Mouse (Mus musculus) forebrain, embryonic 10.5 days (tissue): ENCODE data around the gene Gast. TPM values are rescaled to one million over a fixed set of nuclear protein-coding genes. Genes with fewer than 3 reads are reported as not detected.
A peak's percentile ranks its signal among the peaks of the same experiment; 100 is the strongest.
"Not testable (repeated sequence)": the region's sequence is repeated elsewhere in the genome, so short reads cannot be mapped to it uniquely, and the experiment has no call there.

Experiments used
- DNase-seq: peaks from one replicate; pipeline ENCODE4 v3.0.0-alpha.2; 2017; ENCODE audit warnings: low spot score; ENCODE audit errors: extremely low spot score
- H3K27ac ChIP-seq: fragments of 300-500 bp; sonication (generic); 2 replicates; pipeline ENCODE4 v1.5.1; 2016; ENCODE audit warnings: mild to moderate bottlenecking
- H3K27me3 ChIP-seq: fragments of 300-500 bp; sonication (generic); 2 replicates; pipeline ENCODE4 v1.6.1; 2016; ENCODE audit warnings: mild to moderate bottlenecking; ENCODE audit not compliant: poor library complexity, severe bottlenecking
- H3K36me3 ChIP-seq: fragments of 300-500 bp; sonication (generic); replicated peaks from 2 replicates; pipeline ENCODE4 v1.6.1; 2016; ENCODE audit warnings: mild to moderate bottlenecking, moderate library complexity
- H3K4me1 ChIP-seq: fragments of 300-500 bp; sonication (generic); 2 replicates; pipeline ENCODE4 v1.6.1; 2016
- H3K4me3 ChIP-seq: fragments of 300-500 bp; sonication (generic); 2 replicates; pipeline ENCODE4 v1.5.1; 2016; ENCODE audit warnings: mild to moderate bottlenecking, moderate library complexity
- H3K9me3 ChIP-seq: fragments of 300-500 bp; sonication (generic); 2 replicates; pipeline ENCODE4 v1.6.1; 2016; ENCODE audit warnings: mild to moderate bottlenecking, moderate library complexity
- WGBS: fragments of 180-500 bp; shearing (Covaris S2); methylation state at CpG from one replicate; pipeline ENCODE4 v1.1.7; 2016; 5-methylcytosine and 5-hydroxymethylcytosine counted together
- polyA plus RNA-seq: library from polyadenylated mRNA; unstranded; fragments of >200 nt; fragmentation: Nextera tagmentation; extraction: Ambion mirVana; gene quantifications from 2 replicates; pipeline ENCODE4 v1.2.1, GENCODE M21; 2016

Gene Gast
- polyA plus RNA-seq, 1 experiment from 2014 or later = not detected

DNA sequence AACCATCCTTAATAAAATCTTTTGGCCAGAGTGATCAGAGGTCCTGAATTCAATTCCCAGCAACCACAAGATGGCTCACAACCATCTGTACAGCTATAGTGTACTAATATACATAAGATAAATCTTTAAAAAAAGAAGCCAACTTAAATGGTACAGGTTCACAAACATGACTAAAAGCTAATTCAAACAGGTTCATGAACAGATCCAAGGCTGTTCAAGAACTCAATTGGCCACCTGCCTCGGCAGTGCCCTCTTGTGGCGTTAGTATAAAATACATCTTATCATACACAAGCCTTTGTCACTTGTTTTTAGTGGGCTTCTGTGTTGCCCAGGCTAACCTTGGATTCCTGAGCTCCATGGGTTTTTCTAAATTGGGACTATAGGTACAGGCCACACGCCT is 10.6 kb upstream of the Gast start:
- DNase-seq = peak; percentile 62
- 16% methylated on average over 3 of the region's 3 CpGs for WGBS
- H3K27me3 ChIP-seq = no peaks in the 10 kb centered on the region
- H3K4me3 ChIP-seq = no peak overlapping the region
- H3K36me3 ChIP-seq = peaks cover 28% of the 10 kb centered on the region
- no peak overlapping the region for H3K27ac ChIP-seq
- H3K4me1 ChIP-seq = peaks cover 11% of the 10 kb centered on the region
- no peaks in the 10 kb centered on the region for H3K9me3 ChIP-seq

DNA sequence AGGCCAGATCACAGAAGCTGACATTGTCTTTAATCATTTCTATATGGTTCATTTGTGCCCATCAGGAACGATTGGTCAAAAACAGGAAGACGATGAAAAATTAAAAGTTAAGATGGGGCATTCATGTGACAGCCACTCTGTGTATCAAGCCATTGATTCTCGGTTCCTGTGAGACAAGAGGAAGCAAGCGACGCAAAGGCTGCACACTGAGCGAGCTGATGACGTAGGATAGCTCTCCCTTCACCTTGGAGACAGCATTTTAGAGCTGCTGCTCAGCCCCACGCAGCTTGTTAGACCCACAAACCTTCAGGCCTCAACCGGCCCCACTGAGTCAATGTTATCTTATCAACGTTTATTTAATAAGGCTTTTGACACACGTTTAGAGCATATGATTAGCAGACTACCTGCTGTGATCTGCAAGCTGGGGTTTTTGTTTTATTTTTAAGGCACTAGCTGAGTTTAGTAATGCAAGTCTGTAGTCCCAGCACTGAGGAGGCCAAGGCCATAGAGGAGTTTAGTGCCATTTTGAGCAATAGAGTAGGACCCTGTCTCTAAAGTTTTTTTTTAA is 9.1 kb upstream of the Gast start:
- DNase-seq = no peak

DNA sequence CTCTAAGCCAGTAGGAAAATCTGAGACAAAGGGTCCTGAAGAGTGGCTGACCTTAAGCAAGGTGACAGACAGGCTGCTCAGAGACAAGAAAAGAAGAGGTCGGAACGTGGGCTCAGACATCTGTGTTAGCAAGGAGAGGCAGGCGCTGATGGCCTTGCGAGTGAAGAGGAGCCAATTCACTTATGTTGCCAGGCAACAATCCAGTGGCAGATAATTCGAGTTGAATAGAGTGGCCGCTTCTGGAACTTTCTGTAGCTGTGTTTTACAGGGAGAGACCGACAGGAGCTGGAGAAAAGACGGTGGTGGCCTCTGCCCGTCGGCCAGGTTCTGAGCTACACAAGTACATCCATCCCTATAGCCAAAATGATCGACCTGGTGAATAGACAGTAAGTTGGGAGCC is 6.9 kb upstream of the Gast start:
- 86% methylated on average over 11 of the region's 11 CpGs for WGBS
- H3K36me3 ChIP-seq = peaks cover 7% of the 10 kb centered on the region
- no peaks in the 10 kb centered on the region for H3K27me3 ChIP-seq
- H3K9me3 ChIP-seq = no peaks in the 10 kb centered on the region
- no peak overlapping the region for H3K4me3 ChIP-seq
- peaks cover 13% of the 10 kb centered on the region; the same call in 1 of the 2 replicates for H3K4me1 ChIP-seq
- no peak overlapping the region for H3K27ac ChIP-seq
- DNase-seq = no peak

More for the DNA sequence above, 9.1 kb upstream of the Gast start:
- WGBS = 82% methylated on average over 11 of the region's 11 CpGs
- no peak overlapping the region for H3K4me3 ChIP-seq
- H3K27ac ChIP-seq = no peak overlapping the region
- H3K9me3 ChIP-seq = no peaks in the 10 kb centered on the region
- H3K36me3 ChIP-seq = peaks cover 28% of the 10 kb centered on the region
- H3K4me1 ChIP-seq = peaks cover 7% of the 10 kb centered on the region; the same call in 1 of the 2 replicates
- no peaks in the 10 kb centered on the region for H3K27me3 ChIP-seq

DNA sequence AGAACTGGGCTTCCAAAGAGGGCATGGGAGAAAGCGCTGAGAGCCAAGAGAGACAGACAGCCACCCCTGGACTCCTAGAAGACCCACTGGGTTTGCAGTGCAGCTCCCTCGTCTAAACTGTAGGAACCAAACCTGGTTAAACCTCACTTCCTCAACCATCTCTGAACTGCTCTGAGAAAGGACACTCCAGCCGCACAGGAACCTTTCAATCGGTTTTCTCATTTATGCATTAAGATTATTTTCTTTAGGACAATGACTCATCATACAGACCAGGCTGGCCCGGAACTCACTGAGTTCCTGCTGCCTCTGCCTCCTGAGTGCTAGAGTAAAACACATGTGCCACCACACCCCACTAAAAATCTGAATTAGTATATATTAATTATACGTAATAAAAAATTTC is 6.4 kb upstream of the Gast start:
- Histone ChIP-seq H3K27me3 (no peaks in the 10 kb centered on the region), H3K4me3 (no peak overlapping the region), H3K36me3 (peaks cover 3% of the 10 kb centered on the region), H3K9me3 (no peaks in the 10 kb centered on the region), H3K4me1 (peaks cover 17% of the 10 kb centered on the region), H3K27ac (no peak overlapping the region)
- no peak for DNase-seq
- 90% methylated on average over 6 of the region's 6 CpGs for WGBS

DNA sequence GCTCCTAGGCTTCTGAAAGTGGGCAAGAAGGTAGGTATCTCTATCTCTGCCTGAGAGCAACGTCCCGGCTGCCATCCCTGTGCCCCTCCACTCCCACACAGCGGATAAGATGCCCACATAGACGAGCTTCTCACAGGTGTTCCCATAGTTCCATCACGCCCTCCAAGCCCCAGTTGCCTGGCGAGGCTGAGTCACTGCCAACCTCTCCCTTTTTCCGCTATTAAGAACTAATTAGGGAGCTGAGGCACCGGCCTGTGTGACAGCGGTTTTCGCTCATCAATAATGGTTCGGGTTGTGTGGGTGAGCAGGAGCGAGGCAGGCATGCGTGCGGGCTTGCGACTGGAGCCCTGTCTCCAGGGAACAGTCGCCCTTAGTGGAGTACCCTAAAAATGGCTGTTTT is 4.0 kb upstream of the Gast start:
- no peak for DNase-seq
- Histone ChIP-seq H3K9me3 (no peaks in the 10 kb centered on the region), H3K4me1 (peaks cover 31% of the 10 kb centered on the region), H3K27me3 (no peaks in the 10 kb centered on the region), H3K27ac (no peak overlapping the region), H3K4me3 (no peak overlapping the region), H3K36me3 (no peaks in the 10 kb centered on the region)
- 70% methylated on average over 16 of the region's 16 CpGs for WGBS

DNA sequence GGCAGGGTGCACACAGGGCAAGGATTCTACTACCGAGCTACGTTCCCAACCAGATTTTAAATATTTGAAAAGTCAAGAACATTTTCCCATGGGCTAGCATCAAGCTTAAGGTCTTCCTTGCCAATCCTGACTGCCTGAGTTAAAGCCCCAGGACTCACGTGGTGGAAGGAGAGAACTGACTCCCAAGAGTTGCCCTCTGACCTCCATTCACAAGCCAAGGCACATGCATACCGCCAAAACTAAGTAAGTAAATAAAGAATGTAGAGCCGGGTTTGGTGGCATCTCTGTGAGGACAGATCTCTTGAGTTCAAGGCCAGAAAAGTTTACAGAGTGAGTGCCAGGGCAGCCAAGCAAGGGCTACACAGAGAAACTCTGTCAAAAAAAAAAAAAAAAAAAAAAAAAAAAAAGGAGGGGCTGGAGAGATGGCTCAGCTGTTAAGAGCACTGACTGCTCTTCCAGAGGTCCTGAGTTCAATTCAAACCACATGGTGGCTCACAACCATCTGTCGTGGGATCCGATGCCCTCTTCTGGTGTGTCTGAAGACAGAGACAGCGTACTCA is 3.3 kb upstream of the Gast start:
- WGBS = 64% methylated on average over 8 of the region's 8 CpGs

DNA sequence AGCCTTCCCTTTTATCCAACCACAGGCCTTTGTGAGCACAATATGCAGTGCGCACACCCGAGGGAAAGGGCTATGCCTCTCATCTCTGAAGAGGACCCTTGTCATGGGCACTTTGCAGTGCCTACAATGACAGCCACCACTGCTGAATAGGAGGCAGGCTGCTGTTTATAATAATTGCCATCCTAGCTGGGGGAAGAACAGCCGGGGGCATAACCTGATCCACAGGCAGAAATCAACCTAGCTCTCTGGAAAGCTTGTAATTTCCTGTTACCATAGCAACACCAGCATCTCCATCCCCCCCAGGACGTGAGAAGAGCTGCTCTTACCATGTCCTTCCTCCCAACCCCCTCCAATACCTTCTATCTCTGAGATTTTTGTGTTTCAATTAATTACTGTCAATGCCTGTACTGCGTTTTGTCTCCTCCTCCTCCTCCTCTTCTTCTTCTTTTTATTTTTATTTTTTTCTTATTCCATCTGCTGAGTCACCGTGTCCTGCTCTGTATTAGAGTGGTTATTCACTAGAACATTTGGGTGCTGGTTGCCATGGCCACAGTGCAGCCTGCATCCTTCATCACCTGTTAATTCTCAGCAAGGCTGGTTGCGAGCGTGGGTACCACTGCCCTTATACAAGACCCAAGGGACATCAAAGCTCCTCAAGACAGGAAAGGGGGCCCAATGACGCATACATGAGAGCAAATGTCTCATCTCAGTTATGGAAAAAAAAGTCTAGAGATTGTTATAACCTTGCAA is 1.3 kb upstream of the Gast start:
- WGBS = 75% methylated on average over 9 of the region's 9 CpGs
- Histone ChIP-seq H3K9me3 (no peaks in the 10 kb centered on the region), H3K27ac (no peak overlapping the region), H3K27me3 (no peaks in the 10 kb centered on the region), H3K36me3 (no peaks in the 10 kb centered on the region), H3K4me1 (peaks cover 38% of the 10 kb centered on the region), H3K4me3 (no peak overlapping the region)
- DNase-seq = no peak

More for the DNA sequence above, 3.3 kb upstream of the Gast start:
- not testable (repeated sequence) for H3K36me3 ChIP-seq, H3K27me3 ChIP-seq, H3K4me3 ChIP-seq, H3K9me3 ChIP-seq, DNase-seq, H3K27ac ChIP-seq
- H3K4me1 ChIP-seq = peaks cover 34% of the 10 kb centered on the region

DNA sequence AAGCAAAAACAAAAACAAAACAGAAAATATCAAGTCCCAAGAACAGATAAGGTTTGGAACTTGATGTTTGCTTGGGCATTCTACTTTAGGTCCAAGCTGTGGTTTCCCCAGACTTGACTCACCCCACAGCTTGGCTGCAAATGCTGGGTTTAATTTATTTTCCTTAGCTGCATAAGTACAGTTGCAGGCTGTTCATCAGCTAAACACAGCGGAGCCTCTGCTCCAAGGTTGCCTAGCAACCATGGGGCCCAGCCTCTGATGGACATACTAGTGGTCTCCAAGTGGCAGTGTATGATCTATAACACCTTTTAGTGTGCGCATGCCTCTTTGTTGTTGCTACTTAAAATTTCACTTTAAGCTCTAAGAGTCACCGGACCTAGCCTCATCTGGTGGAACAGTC is 1.5 kb downstream of the Gast start:
- no peaks in the 10 kb centered on the region for H3K36me3 ChIP-seq
- no peaks in the 10 kb centered on the region for H3K27me3 ChIP-seq
- WGBS = 89% methylated on average over 3 of the region's 3 CpGs
- no peak for DNase-seq
- H3K9me3 ChIP-seq = no peaks in the 10 kb centered on the region
- no peak overlapping the region for H3K4me3 ChIP-seq
- peaks cover 29% of the 10 kb centered on the region for H3K4me1 ChIP-seq
- no peak overlapping the region for H3K27ac ChIP-seq

DNA sequence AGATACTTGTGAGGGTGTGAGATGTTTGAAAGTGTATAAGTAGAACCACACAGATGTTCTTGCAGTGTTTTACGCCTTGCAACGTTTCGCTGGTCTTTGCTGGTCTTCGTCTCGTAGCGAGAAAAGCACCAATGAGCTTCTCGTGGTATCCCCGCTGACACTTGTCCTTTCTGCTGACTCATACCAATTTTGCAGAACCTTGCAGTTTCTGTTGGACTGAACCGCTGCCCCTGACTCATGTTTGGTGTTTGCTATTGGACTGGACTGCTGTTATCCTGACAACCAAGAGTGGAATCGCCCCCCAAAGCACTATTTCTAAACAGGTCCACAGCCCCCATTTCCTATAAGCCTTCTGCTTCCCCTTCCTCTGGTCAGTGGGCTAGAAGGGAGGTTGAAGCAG is 10.1 kb downstream of the Gast start:
- H3K27ac ChIP-seq = no peak overlapping the region
- DNase-seq = no peak
- H3K36me3 ChIP-seq = peaks cover 14% of the 10 kb centered on the region
- H3K4me1 ChIP-seq = 0 out of 2 replicates have a peak, but pooled peaks cover 2% of the 10 kb centered on the region
- WGBS = 91% methylated on average over 10 of the region's 10 CpGs
- no peak overlapping the region for H3K4me3 ChIP-seq
- H3K27me3 ChIP-seq = no peaks in the 10 kb centered on the region
- H3K9me3 ChIP-seq = no peaks in the 10 kb centered on the region

DNA sequence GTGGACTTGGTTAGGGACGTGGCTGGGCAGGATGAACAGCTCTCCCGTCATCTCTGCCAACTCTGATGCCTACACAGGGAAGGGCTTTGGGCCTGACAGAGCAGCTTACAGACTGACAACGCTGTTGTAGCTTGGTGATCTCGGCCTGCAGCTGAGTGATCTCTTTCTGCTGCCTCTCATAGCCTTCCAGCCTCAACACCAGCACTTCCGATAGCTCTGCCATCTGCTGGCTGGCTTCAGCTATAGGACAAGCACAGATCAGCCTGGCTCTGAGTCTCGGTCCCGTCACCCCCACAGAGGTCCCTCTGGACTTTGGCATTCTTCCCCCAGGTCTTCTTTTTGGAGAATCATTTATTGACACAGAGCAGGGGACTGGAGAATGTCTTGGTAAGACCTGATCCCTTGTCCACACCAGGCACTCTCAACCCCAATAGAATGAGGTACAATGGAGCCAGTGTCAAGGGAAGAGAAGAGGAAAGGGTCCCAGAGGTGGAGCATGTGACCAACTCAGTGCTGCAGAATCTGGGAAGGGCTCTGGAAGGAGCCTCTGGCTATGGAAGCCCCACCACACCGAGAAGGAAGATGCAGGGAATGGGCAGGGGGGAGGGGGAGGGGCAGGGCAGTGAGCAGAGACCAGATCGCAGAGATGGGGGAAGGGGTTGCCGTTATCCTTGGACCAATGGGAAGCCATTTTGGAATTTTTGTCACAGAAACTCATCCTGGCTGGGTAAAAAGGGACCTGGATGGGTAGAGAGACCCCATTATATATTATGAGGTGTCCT is 18.1 kb downstream of the Gast start:
- no peak for DNase-seq
- Histone ChIP-seq H3K4me3 (no peak overlapping the region), H3K27me3 (peaks cover 49% of the 10 kb centered on the region), H3K4me1 (peaks cover 33% of the 10 kb centered on the region), H3K36me3 (peaks cover 60% of the 10 kb centered on the region), H3K27ac (no peak overlapping the region), H3K9me3 (no peaks in the 10 kb centered on the region)
- WGBS = 43% methylated on average over 10 of the region's 10 CpGs

DNA sequence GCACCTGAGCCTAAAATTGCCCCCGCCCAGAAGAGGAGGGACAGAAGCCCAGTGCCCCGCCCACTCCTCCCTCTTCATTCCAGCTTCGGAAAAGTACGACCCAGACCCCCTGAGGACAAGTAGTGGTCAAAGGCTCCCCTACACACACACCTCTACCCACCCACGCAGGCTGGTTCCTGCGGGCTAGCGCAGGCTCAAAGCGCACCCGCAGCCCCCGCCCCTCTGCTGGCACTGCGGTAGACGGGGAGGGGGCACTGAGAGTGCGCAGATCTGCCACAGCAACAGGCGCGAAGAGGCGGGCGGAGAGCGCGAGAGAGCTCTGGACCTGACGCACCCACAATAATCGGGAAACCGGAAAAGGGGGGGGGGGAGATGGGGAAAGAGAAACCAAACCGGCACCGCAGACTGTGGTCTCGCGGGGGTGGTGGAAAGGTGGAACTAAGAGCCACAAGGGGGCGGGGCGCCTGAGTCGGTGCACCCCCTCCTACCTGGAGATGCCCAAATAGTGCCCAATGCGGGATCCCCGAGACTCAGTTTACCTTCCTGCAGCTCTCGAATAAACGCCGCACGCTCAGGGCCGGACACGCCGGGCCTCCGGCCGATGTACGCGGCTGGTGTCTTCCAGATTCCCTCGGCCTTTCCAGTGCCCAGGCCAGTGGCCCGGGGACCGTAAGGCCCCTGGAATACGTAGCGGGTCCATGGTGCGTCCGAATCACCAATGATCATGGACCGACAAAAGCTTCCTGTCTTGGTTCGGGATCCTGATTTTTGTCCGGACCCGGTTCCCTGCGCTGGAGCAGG is 21.1 kb downstream of the Gast start:
- H3K9me3 ChIP-seq = no peaks in the 10 kb centered on the region
- peaks cover 80% of the 10 kb centered on the region for H3K27me3 ChIP-seq
- WGBS = under 1% methylated on average over 54 of the region's 54 CpGs
- H3K4me1 ChIP-seq = peaks cover 30% of the 10 kb centered on the region
- H3K27ac ChIP-seq = peak overlapping the region; percentile 93
- H3K36me3 ChIP-seq = peaks cover 38% of the 10 kb centered on the region
- DNase-seq = peak; percentile 38
- peak overlapping the region; percentile 75 for H3K4me3 ChIP-seq
